Mouse (Mus musculus): ENCODE data around the gene Sfmbt2. TPM values are rescaled to one million over a fixed set of nuclear protein-coding genes. Genes with fewer than 3 reads are reported as not detected.

Gene Sfmbt2
- polyA plus RNA-seq, 1 experiment from 2014 or later, result 1.4 TPM

DNA sequence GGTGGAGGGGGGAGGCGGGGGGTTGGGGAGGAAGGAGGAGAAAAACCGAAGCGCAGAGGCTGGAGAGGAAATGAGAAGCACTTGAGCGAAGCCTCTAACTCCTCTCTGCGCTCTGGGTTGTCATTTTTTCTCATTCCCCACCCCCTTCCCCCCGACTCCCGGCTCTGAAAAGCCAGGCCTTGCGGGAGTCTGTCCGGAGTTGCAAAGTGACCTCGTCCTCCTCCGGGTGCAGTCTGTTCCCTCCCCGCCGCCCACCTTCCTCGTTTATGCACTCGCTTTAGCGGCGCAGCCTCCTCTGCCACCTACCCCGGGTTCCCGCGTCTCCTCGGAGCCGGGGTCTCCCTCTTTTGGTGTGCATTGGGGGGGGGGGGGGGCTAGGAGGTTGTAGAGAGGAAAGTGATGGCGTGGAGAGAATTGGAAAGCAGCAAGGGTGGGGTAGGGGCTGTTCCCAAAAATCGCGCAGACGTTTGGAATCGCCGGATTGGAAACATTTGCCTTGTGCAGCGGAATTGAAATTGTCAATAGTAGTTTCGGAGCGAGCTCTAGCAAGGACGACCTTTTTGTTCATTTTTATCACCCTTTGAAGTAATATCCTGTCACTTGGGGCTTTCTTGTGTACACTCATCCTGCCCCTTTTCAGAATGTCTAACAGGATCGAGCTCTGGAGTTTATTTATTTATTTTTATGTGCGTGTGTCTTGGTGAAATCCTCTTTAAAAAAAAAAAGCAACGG lies 2.6 kb downstream of the Sfmbt2 start:
- H3K4me2 ChIP-seq, result peak overlapping the region; percentile 93
- peak; percentile 25; the same call in 1 of the 2 replicates for ATAC-seq (ENCODE audit: extremely low read depth, insufficient number of reproducible peaks, low FRiP score, low TSS enrichment)
- peak overlapping the region; percentile 70 for H3K4me3 ChIP-seq
- H3K9me3 ChIP-seq, result no peaks in the 10 kb centered on the region
- under 1% methylated on average over 35 of the region's 35 CpGs for WGBS
- H3K36me3 ChIP-seq, result no peaks in the 10 kb centered on the region
- H3K4me1 ChIP-seq, result peaks cover 28% of the 10 kb centered on the region
- H3K9ac ChIP-seq, result peak overlapping the region; percentile 78
- no peak overlapping the region for H3K27ac ChIP-seq (replicated peaks)
- H3K27me3 ChIP-seq (replicated peaks), result peaks cover 85% of the 10 kb centered on the region

DNA sequence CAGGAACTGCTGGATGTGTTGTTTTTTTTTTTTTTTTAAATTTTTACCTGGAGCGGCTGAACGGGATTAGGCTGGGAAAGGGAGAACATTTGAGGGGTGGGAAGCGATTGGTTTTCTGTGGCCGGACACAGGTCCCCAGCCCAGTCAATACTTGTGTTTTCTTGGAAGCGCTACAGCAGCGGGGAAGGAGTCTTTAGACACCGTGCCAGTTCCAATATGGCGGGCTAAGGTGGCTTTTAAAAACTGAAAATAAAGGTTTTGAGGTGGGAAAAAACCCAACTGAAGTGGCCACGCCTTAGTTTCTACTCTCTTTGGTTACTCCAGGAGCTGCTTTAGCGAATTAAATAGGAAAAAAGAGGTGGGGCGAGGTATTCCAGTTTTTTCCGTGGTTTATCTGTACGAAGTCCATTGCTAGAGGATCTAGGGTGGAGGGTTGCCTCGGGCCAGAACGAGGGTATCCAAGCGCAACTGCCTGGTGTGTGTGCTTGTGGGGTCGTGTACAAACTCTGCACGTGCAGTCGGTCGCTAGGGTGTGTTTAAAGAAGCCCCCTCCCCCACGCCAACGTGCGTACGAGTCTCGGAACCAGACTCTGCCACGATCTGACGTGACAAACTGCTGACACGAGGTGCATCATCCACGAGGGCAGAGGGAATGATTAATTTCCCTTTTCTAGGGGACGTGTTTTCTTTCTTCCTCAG lies 3.3 kb downstream of the Sfmbt2 start:
- peaks cover 78% of the 10 kb centered on the region for H3K27me3 ChIP-seq (replicated peaks)
- peak overlapping the region; percentile 78 for H3K9ac ChIP-seq
- no peaks in the 10 kb centered on the region for H3K9me3 ChIP-seq
- H3K27ac ChIP-seq (replicated peaks), result no peak overlapping the region
- peaks cover 28% of the 10 kb centered on the region for H3K4me1 ChIP-seq
- peak overlapping the region; percentile 70 for H3K4me3 ChIP-seq
- no peak for ATAC-seq (ENCODE audit: extremely low read depth, insufficient number of reproducible peaks, low FRiP score, low TSS enrichment)
- 1% methylated on average over 30 of the region's 30 CpGs for WGBS
- H3K4me2 ChIP-seq, result peak overlapping the region; percentile 93
- no peaks in the 10 kb centered on the region for H3K36me3 ChIP-seq

DNA sequence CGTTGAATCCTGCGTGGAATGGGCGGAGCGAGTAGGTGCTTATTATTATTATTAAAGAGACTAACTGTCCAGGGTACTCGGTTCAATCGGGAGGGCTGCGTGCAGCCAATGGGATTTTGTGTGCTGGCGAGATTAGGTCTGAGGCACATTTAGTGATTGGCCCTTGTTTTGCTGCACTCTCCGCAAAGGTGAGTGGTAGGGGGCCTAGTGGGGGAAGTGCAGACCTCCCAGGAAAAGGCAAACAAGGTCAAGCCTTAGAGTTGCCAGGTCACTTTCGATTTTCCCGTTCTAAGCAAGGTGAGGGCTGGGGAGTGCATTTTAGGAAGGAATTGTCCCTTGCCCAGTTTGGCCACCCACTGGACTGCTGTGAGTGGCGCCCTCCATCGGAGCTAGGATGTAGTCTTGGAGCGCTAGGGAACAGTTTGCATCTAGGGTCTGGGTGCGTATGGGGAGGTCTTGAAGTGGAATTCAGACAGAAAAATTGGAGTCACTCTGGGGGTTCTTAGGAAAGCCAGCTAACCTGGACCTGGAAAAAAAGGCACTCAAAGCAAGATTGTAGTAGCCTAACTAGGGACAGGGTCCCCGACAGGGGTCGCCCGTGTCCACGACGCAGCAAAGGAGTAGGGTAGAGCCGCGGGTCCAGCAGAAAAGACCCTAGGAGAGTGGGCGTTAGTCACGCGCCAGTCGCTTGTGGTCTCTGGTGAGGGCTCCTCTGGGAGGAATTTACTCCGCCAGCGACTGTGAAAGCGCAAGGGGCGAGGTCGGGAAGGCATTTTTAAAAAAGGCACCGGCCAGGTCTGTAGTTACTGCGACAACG lies 4.1 kb downstream of the Sfmbt2 start:
- peak overlapping the region; percentile 70 for H3K4me3 ChIP-seq
- H3K9ac ChIP-seq, result peak overlapping the region; percentile 78
- no peak for ATAC-seq (ENCODE audit: extremely low read depth, insufficient number of reproducible peaks, low FRiP score, low TSS enrichment)
- no peak overlapping the region for H3K27ac ChIP-seq (replicated peaks)
- WGBS, result 1% methylated on average over 34 of the region's 34 CpGs
- peaks cover 73% of the 10 kb centered on the region for H3K27me3 ChIP-seq (replicated peaks)
- H3K9me3 ChIP-seq, result no peaks in the 10 kb centered on the region
- no peaks in the 10 kb centered on the region for H3K36me3 ChIP-seq
- peak overlapping the region; percentile 93 for H3K4me2 ChIP-seq
- peaks cover 28% of the 10 kb centered on the region for H3K4me1 ChIP-seq

DNA sequence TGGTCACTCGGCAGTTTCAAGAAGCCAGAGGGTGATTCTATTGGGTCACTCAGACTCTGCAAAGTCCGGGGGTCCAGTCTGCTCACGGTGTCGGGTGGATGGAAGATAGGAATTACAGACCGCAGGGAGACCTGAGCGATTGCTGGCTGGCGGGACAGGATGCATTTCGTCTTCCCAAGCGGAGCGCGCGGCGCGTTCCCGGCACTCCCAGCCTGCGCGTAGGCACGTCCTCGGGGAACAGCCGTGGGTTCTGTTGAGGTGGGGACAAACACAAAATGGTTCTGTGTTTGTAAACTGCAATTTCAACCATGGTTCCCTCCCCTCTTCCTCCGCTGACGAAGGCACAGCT lies 4.7 kb downstream of the Sfmbt2 start:
- under 1% methylated on average over 22 of the region's 22 CpGs for WGBS
- Histone ChIP-seq H3K27ac (replicated peaks) (no peak overlapping the region), H3K9ac (peak overlapping the region; percentile 78), H3K4me1 (peaks cover 28% of the 10 kb centered on the region), H3K27me3 (replicated peaks) (peaks cover 67% of the 10 kb centered on the region), H3K4me3 (peak overlapping the region; percentile 70), H3K4me2 (peak overlapping the region; percentile 93), H3K36me3 (no peaks in the 10 kb centered on the region), H3K9me3 (no peaks in the 10 kb centered on the region)
- ATAC-seq (ENCODE audit: extremely low read depth, insufficient number of reproducible peaks, low FRiP score, low TSS enrichment), result no peak

DNA sequence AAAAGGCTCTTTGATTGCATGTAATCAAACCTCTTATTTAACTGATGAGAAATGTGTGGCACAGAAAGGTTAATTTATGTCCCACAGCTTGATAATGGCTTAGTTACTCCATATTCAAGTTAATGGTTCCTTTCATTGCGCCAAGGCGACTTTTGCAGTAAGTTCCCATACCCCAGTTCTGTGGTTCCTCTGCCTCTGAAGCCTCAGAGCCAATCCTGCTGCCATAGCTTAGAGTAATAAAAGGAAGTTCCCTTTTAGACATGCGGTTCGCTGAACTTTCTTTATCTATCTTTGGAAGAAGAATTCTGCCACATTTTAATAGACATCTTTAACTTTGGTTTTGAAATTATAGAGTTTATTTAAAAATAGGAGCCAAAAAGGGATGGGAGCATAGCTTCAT lies 19.7 kb downstream of the Sfmbt2 start:
- Histone ChIP-seq H3K9ac (no peak overlapping the region), H3K4me1 (no peaks in the 10 kb centered on the region), H3K4me2 (no peak overlapping the region), H3K9me3 (no peaks in the 10 kb centered on the region), H3K27ac (replicated peaks) (no peak overlapping the region), H3K4me3 (no peak overlapping the region), H3K36me3 (0 out of 2 replicates have a peak, but pooled peaks cover 4% of the 10 kb centered on the region), H3K27me3 (replicated peaks) (no peaks in the 10 kb centered on the region)
- 83% methylated on average over 4 of the region's 4 CpGs for WGBS
- no peak for ATAC-seq (ENCODE audit: extremely low read depth, insufficient number of reproducible peaks, low FRiP score, low TSS enrichment)

DNA sequence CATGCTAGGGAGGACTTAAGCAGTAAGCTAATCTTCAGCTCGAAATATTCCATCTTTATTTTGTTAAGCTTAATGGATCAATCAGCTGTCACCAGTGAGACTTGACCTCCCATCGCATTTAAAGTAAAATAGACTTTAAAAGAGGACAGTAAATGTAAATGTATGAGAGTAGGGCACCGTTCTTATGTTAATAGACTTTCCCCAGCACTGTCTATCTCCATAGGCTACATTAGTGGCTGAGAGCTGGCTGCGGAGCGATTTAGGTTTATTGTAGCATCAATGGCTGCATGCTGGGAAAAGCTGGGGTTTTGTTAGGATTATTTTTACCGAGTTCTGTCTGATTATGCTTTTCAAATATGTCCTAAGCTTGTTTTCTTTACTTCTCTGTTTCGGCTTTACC lies 20.5 kb downstream of the Sfmbt2 start:
- no peak overlapping the region for H3K27ac ChIP-seq (replicated peaks)
- no peak overlapping the region for H3K9ac ChIP-seq
- no peaks in the 10 kb centered on the region for H3K27me3 ChIP-seq (replicated peaks)
- 0 out of 2 replicates have a peak, but pooled peaks cover 4% of the 10 kb centered on the region for H3K36me3 ChIP-seq
- H3K4me2 ChIP-seq, result no peak overlapping the region
- ATAC-seq (ENCODE audit: extremely low read depth, insufficient number of reproducible peaks, low FRiP score, low TSS enrichment), result no peak
- no peaks in the 10 kb centered on the region for H3K9me3 ChIP-seq
- no peak overlapping the region for H3K4me3 ChIP-seq
- H3K4me1 ChIP-seq, result no peaks in the 10 kb centered on the region
- WGBS, result 42% methylated on average over 7 of the region's 7 CpGs

DNA sequence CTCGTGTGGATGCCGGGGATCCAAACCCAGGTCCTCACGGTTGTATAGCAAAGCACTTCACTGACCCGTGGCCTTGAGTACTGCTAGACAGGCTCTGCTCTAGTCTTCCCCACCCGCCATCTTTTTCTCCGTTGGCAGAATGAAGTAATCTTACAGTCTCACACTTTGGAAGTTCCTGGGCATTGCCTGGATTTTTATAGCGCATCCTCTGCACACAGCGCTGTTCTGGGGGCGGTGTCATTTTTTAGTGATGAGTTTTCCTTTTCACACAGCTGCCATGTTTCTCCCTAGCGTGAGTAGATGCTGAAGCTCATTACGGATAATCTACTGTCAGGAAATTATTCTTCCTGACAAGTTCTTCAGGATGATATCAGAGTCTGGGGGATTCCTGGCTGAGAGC lies 24.8 kb downstream of the Sfmbt2 start:
- 0 out of 2 replicates have a peak, but pooled peaks cover 4% of the 10 kb centered on the region for H3K36me3 ChIP-seq
- H3K4me2 ChIP-seq, result no peak overlapping the region
- no peaks in the 10 kb centered on the region for H3K9me3 ChIP-seq
- WGBS, result 81% methylated on average over 11 of the region's 11 CpGs
- H3K4me1 ChIP-seq, result no peaks in the 10 kb centered on the region
- H3K9ac ChIP-seq, result no peak overlapping the region
- no peak overlapping the region for H3K4me3 ChIP-seq
- ATAC-seq (ENCODE audit: extremely low read depth, insufficient number of reproducible peaks, low FRiP score, low TSS enrichment), result no peak
- no peaks in the 10 kb centered on the region for H3K27me3 ChIP-seq (replicated peaks)
- H3K27ac ChIP-seq (replicated peaks), result no peak overlapping the region

DNA sequence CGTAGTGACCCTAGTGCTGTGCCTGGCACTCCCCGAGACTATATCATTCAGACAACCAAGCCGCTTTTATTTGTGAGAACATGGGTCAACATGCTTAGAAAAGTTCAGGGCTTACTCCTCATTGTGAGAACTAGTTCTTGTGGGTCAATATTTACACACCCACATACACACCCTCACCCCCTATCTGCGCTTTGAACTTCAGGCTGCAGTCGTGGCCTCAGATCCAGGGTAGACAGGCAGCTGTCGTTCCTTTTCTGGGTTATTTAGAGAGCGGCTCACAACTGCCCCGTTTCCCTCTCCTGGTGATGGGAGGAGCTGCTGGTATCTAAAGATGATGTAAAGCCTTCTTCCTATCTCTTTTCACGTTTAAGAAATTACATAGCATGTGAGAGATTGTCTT lies 27.5 kb downstream of the Sfmbt2 start:
- no peak overlapping the region for H3K4me3 ChIP-seq
- H3K9ac ChIP-seq, result no peak overlapping the region
- no peak for ATAC-seq (ENCODE audit: extremely low read depth, insufficient number of reproducible peaks, low FRiP score, low TSS enrichment)
- no peaks in the 10 kb centered on the region for H3K27me3 ChIP-seq (replicated peaks)
- WGBS, result 49% methylated on average over 9 of the region's 9 CpGs
- no peaks in the 10 kb centered on the region for H3K4me1 ChIP-seq
- 0 out of 2 replicates have a peak, but pooled peaks cover 4% of the 10 kb centered on the region for H3K36me3 ChIP-seq
- no peak overlapping the region for H3K4me2 ChIP-seq
- no peak overlapping the region for H3K27ac ChIP-seq (replicated peaks)
- H3K9me3 ChIP-seq, result no peaks in the 10 kb centered on the region

DNA sequence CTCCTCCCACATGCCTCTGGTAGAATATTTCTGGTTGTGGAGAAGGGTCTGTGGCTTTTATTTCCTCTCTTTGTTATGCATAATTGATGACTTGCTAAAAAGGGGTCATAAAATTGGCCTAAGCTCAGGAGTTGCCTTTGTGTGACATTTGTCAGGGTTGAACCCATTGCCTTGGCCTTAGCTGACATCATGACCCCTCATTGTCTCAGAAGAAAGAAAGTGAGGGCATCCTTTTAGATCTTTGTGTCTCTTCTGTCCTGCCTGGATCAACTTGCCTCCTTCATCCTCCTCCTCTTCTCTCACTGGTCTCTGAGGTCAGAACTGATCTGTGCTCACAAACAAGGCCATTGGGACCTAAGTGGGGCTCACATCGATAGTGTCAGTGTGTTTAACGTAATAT lies 35.8 kb downstream of the Sfmbt2 start:
- no peaks in the 10 kb centered on the region for H3K36me3 ChIP-seq
- no peaks in the 10 kb centered on the region for H3K27me3 ChIP-seq (replicated peaks)
- no peak overlapping the region for H3K9ac ChIP-seq
- no peak for ATAC-seq (ENCODE audit: extremely low read depth, insufficient number of reproducible peaks, low FRiP score, low TSS enrichment)
- no peaks in the 10 kb centered on the region for H3K4me1 ChIP-seq
- H3K4me3 ChIP-seq, result no peak overlapping the region
- no peaks in the 10 kb centered on the region for H3K9me3 ChIP-seq
- 79% methylated on average over 2 of the region's 2 CpGs for WGBS
- H3K4me2 ChIP-seq, result no peak overlapping the region
- no peak overlapping the region for H3K27ac ChIP-seq (replicated peaks)

DNA sequence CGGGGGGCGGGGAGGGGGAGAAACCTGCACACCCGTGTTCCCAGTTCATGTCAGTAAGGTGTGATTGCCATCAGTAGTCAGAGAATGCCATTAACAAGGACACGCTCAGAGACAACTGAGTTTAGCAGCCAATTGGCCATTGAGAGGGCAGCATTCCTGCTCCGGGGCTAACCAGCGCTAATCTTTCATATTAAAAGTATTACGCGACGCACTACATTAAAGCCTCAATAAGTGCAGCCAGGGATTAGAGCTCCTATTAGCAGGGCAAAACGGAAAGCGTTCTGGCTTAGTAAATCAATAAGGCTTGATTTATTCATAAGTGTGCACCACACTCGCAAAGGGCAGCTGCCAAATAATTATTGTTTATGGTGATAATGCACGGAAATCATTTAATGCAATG lies 39.1 kb downstream of the Sfmbt2 start:
- Histone ChIP-seq H3K4me3 (no peak overlapping the region), H3K4me2 (no peak overlapping the region), H3K4me1 (no peaks in the 10 kb centered on the region), H3K27ac (replicated peaks) (no peak overlapping the region), H3K36me3 (no peaks in the 10 kb centered on the region), H3K27me3 (replicated peaks) (no peaks in the 10 kb centered on the region), H3K9me3 (no peaks in the 10 kb centered on the region), H3K9ac (no peak overlapping the region)
- no peak for ATAC-seq (ENCODE audit: extremely low read depth, insufficient number of reproducible peaks, low FRiP score, low TSS enrichment)
- 85% methylated on average over 13 of the region's 13 CpGs for WGBS

DNA sequence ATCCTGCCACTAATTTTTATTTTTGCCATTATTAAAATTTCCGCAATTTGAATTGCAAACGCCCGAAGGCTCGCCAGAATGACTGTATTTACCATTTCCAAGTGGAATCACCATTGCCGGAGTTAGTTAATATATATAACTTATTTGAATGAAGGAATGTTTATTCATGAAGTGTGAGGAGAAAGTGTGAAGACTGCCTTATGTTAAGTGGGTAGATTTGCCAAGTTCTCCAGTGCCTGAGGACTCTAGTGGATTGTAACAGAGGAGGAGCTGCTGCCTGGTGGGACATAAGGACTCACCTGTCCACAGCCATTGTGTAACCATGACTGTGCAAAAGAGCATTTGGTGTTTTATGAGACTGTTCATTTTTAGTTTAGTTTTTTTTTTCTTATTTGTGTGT lies 39.8 kb downstream of the Sfmbt2 start:
- no peaks in the 10 kb centered on the region for H3K27me3 ChIP-seq (replicated peaks)
- H3K4me3 ChIP-seq, result no peak overlapping the region
- no peaks in the 10 kb centered on the region for H3K9me3 ChIP-seq
- WGBS, result 94% methylated on average over 5 of the region's 5 CpGs
- no peak overlapping the region for H3K4me2 ChIP-seq
- no peak overlapping the region for H3K9ac ChIP-seq
- no peaks in the 10 kb centered on the region for H3K36me3 ChIP-seq
- no peaks in the 10 kb centered on the region for H3K4me1 ChIP-seq
- no peak overlapping the region for H3K27ac ChIP-seq (replicated peaks)
- no peak for ATAC-seq (ENCODE audit: extremely low read depth, insufficient number of reproducible peaks, low FRiP score, low TSS enrichment)

All from heart, embryonic 13.5 days (tissue).